Mouse (Mus musculus): ENCODE measurements around the gene Gm5141. TPM values are rescaled to one million over a fixed set of nuclear protein-coding genes. Genes with fewer than 3 reads are reported as not detected.

Gm5141 gene
- 13.2 TPM for polyA plus RNA-seq (2014; fragmentation: Illumina TruSeq; extraction: RNeasy Lipid Tissue Mini Kit (QIAGEN cat#74804); ENCODE audit: low read depth, low replicate concordance)

DNA sequence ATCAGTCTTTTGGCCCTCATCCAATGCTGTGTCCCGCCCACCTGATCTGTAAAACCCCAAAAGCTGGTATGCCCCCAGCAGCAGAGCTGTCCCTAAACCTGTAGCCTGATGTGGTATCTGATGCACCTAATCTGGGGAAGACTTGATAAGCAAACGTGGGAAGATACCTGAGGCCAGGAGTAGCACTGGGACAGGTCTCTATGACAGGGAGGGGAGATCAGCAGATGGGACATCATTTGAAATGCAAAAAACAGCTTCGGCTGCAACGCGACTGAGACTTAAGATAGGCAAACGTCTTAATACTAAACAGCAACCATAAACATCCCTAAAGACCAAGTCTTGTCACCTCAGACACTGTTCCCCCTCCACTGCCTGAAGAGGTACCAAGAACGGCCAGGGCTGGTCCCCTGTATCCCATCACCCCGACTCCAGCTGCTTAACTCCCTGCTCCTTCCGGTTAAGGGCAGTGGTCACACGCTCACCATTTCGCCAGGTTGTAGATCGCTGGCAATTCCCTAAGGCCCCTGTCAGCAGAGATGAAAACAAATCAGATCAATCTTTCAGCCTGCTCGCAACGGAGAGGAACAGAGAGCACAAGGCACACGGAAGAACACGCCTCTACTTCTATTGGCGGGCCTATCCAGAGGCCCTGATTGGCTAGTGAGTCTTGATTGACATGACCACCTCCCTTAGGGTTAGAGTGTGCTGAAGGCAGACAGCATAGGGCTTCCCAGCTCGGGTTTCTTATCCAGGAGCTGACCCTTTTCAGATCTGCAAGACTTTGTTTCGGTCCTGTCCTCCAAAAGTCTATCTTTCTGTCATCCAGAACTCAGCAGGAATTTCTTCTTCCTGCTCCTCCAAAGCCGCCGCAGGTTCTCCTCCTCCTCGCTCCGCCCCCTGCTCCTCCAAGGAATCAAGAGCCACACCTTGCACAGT is at the start of gene Gm5141:
TSS of gene Gm5141 (minus strand) at position 610 of the 936 bp plus-strand sequence.

GRCm38 (mm10) chr13:62760432-62761415 is 24.9 kb downstream of the Gm5141 start, which contains the start of gene Platr25:
TSS of gene Platr25 (minus strand) at chr13:62760709.

Other genes starting within 250 kb of the Gm5141 start
- gene Zfp935, start 227.3 kb downstream of the Gm5141 start, polyA plus RNA-seq (2014; fragmentation: Illumina TruSeq; extraction: RNeasy Lipid Tissue Mini Kit (QIAGEN cat#74804); ENCODE audit: low read depth, low replicate concordance) = 43.4 TPM
- gene Zfp934, start 214.6 kb downstream of the Gm5141 start, polyA plus RNA-seq (2014; fragmentation: Illumina TruSeq; extraction: RNeasy Lipid Tissue Mini Kit (QIAGEN cat#74804); ENCODE audit: low read depth, low replicate concordance) = 36.6 TPM
- 15.0 TPM for gene 6720489N17Rik, start 161.6 kb downstream of the Gm5141 start, polyA plus RNA-seq (2014; fragmentation: Illumina TruSeq; extraction: RNeasy Lipid Tissue Mini Kit (QIAGEN cat#74804); ENCODE audit: low read depth, low replicate concordance)
- gene Platr25, start 25.1 kb downstream of the Gm5141 start, polyA plus RNA-seq (2014; fragmentation: Illumina TruSeq; extraction: RNeasy Lipid Tissue Mini Kit (QIAGEN cat#74804); ENCODE audit: low read depth, low replicate concordance) = 42.5 TPM
- gene Fbp2, start 72.6 kb upstream of the Gm5141 start, polyA plus RNA-seq (2014; fragmentation: Illumina TruSeq; extraction: RNeasy Lipid Tissue Mini Kit (QIAGEN cat#74804); ENCODE audit: low read depth, low replicate concordance) = 43.4 TPM
- 0.69 TPM for gene Fbp1, start 102.5 kb upstream of the Gm5141 start, polyA plus RNA-seq (2014; fragmentation: Illumina TruSeq; extraction: RNeasy Lipid Tissue Mini Kit (QIAGEN cat#74804); ENCODE audit: low read depth, low replicate concordance)
- 66.4 TPM for gene 2010111I01Rik, start 179.1 kb upstream of the Gm5141 start, polyA plus RNA-seq (2014; fragmentation: Illumina TruSeq; extraction: RNeasy Lipid Tissue Mini Kit (QIAGEN cat#74804); ENCODE audit: low read depth, low replicate concordance)

All from sigmoid colon, adult 10 weeks (tissue).